Mouse (Mus musculus): ENCODE measurements around the gene Anks3. TPM values are rescaled to one million over a fixed set of nuclear protein-coding genes. Genes with fewer than 3 reads are reported as not detected.

Anks3 gene
- 17.7 and 18.0 TPM in 2 replicates for polyA plus RNA-seq (2015; fragmentation: Nextera tagmentation; extraction: Ambion mirVana)

DNA sequence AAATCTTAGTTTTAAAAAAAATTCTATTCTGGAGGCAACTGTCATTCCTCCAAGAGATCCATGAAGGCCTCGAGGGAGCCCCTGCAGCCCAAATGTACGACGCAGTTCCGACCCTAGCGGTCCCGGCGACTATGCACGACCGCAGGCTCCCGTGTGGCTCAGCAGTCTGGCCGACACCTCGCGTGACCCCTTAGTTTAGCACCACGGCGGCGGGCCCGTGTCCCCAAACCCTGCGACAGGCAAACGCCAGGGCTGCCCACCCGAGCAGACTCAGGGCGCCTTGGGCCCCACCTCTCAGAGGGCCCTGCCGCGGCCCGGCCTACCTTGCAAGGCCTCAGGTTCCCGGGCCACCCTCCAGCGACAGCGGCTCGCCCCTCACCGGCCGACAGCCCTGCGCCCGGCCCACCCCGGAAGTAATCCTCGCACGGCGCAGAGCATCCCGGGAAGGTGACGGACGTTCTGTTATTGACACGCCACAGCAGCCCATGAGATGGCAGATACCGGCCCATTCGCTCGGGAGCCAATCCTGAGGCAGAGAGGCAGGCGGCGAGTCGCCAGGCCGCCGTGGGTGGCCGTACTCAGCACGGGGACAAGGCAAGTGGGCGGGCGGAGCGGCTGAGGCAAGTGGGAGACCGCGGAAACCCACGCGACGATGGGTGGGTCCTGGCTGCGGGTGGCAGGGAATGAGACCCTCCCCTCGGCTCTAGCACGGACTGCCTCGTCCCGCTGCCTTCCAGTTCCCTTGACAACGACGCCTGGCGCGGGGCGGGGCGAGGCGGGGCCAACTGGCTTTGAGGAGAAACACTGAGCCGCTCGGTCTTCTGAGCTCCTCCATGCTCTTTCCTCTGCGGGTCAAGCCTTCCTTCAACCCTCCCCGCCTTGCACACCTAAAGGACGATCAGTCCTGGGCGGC is at the start of gene Anks3:
Anks3 (minus strand) TSS at position 409 of the 913 bp plus-strand sequence.
- no peak for TF ChIP-seq CTCF (IDR thresholded peaks at IDR 0.05; ENCODE audit: low read depth)
- Histone ChIP-seq H3K27ac (ENCODE audit: low read depth, low read length) (peak within 1 kb of the TSS; percentile 73), H3K36me3 (ENCODE audit: control insufficient read depth, insufficient read depth) (peaks cover 5% of the 10 kb centered on the region; the same call in 1 of the 2 replicates), H3K4me2 (replicated peaks; ENCODE audit: low read depth) (peak within 1 kb of the TSS; percentile 93), H3K4me1 (replicated peaks; ENCODE audit: control insufficient read depth, insufficient read depth, low read length) (no peaks in the 10 kb centered on the region), H3K27me3 (replicated peaks; ENCODE audit: control insufficient read depth, insufficient read depth, low read length) (no peaks in the 10 kb centered on the region), H3K4me3 (ENCODE audit: low read depth, low read length) (peak within 1 kb of the TSS; percentile 65), H3K9me3 (ENCODE audit: control insufficient read depth) (no peaks in the 10 kb centered on the region), H3K9ac (ENCODE audit: low read depth, low read length) (peak within 1 kb of the TSS; percentile 63)
- ATAC-seq = peak; percentile 97
- under 1% methylated on average over 75 of the region's 76 CpGs for WGBS

DNA sequence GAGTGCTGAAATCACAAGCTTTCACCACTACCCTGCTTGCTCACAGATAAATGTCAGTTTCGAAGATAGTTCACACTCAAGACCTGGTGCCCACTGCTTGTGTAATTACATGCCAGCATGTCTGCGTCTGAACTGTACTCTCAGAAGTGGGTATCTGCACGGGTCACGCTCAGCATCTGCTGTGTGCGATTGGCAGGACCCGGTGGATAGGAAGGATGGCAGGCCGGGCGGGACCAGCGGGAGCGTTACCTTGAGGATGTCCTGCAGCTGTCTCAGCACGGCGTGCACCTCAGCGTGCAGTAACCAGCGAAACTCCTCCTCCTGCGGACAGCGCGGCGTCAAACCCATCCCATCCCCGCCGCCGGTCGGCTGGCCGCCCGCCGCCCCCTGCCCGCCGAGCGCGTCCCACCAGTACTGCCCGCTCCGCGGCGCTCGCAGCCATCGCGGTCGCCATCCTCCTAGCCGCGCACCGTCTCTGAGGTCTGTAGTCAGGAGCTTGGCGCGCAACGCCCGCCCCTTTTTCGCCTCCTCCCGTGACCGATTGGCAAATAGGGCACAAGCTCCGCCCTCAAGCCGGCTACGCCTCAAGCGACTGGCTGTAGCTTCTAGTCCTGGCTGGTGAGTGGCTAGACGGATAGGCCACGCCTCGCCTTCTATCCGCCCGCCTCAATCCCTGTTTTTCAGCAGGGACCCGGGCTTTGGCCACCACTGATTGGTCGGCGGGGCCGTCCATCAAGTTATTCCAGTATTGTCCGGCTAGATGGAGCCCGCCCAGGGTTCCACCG is 49.2 kb upstream of the Anks3 start, which contains the start of gene Rogdi:
Rogdi (minus strand) TSS at position 500 of the 785 bp plus-strand sequence.
- Histone ChIP-seq H3K36me3 (ENCODE audit: control insufficient read depth, insufficient read depth) (peaks cover 52% of the 10 kb centered on the region), H3K4me2 (replicated peaks; ENCODE audit: low read depth) (peak within 1 kb of the TSS; percentile 82), H3K27ac (ENCODE audit: low read depth, low read length) (peak within 1 kb of the TSS; percentile 64), H3K9ac (ENCODE audit: low read depth, low read length) (peak within 1 kb of the TSS; percentile 58), H3K4me3 (ENCODE audit: low read depth, low read length) (peak within 1 kb of the TSS; percentile 53), H3K27me3 (replicated peaks; ENCODE audit: control insufficient read depth, insufficient read depth, low read length) (no peaks in the 10 kb centered on the region), H3K9me3 (ENCODE audit: control insufficient read depth) (no peaks in the 10 kb centered on the region), H3K4me1 (replicated peaks; ENCODE audit: control insufficient read depth, insufficient read depth, low read length) (no peaks in the 10 kb centered on the region)
- under 1% methylated on average over 62 of the region's 63 CpGs for WGBS
- ATAC-seq = peak; percentile 97
- peak; percentile 55 for TF ChIP-seq CTCF (IDR thresholded peaks at IDR 0.05; ENCODE audit: low read depth)

DNA sequence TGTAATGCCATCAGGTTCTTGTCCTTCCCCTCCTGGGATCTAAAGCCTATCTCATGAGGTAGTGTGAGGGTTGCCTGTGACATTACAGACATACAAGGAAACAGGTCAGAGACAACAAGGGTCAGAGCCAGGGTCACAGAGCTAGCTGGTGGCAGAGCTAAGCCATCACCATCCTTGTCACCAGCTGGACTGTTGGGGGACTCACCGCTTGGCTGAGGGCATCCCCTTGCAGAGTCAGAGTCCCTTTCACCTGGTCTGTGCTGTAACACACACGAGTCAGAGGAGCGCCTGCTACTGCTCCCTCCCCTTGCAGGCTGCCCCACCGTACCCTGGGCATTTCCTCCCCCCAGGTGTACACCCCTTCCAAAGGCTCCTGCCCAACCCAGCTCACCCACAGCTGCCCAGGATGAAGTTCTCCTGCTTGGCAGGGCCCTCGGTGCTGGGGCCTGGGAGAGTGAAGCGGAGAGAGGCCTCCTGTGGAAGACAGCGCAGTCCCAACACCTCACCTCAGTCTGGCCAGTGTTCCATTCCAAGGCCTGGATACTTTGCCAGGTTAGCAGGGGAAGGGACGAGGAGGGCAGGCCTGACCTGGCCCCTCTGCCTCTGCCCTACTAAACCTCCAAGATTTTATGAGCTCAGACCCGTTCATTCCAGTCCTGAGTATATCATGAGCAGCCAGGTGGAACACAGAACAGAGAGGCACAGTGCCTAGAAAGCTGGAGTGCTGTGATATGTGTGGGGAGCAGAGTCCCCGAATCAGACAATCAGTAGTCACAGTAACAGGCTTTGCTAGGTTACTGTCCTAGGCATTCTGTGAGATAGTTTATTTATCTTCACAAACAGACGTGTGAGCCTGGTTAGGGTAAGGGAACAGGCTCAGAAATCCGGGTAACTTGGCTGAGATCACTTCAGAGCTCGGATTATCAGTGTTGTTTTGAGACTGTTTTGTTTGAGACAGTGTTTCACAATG is 48.3 kb upstream of the Anks3 start:
- H3K4me1 ChIP-seq (replicated peaks; ENCODE audit: control insufficient read depth, insufficient read depth, low read length) = no peaks in the 10 kb centered on the region
- no peak for ATAC-seq
- peak overlapping the region; percentile 82 for H3K4me2 ChIP-seq (replicated peaks; ENCODE audit: low read depth)
- peak overlapping the region; percentile 64 for H3K27ac ChIP-seq (ENCODE audit: low read depth, low read length)
- H3K9ac ChIP-seq (ENCODE audit: low read depth, low read length) = no peak overlapping the region
- peaks cover 43% of the 10 kb centered on the region for H3K36me3 ChIP-seq (ENCODE audit: control insufficient read depth, insufficient read depth)
- TF ChIP-seq CTCF (IDR thresholded peaks at IDR 0.05; ENCODE audit: low read depth) = no peak
- 39% methylated on average over 13 of the region's 13 CpGs for WGBS
- peak overlapping the region; percentile 53 for H3K4me3 ChIP-seq (ENCODE audit: low read depth, low read length)
- no peaks in the 10 kb centered on the region for H3K9me3 ChIP-seq (ENCODE audit: control insufficient read depth)
- H3K27me3 ChIP-seq (replicated peaks; ENCODE audit: control insufficient read depth, insufficient read depth, low read length) = no peaks in the 10 kb centered on the region

DNA sequence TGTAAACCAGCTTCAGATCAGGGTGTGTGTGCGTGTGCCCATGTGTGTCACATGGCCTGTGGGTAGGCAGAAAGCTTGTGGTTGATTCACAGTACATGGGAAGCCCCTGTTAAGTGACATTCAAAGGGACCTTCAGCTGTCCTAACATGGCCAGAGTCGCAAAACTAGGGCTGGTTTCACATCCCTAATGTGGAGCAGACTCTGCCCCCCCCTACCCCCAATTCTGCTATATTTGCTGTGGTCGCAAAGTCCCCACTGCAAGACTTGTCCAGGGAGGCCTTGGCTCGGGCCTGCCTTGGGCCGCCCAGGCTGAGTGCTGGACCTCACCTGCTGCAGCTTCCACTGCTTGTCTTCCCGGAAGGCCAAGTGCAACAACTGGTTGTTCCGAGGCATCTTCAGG is 47.3 kb upstream of the Anks3 start:
- Histone ChIP-seq H3K36me3 (ENCODE audit: control insufficient read depth, insufficient read depth) (peaks cover 32% of the 10 kb centered on the region), H3K4me1 (replicated peaks; ENCODE audit: control insufficient read depth, insufficient read depth, low read length) (no peaks in the 10 kb centered on the region), H3K9ac (ENCODE audit: low read depth, low read length) (no peak overlapping the region), H3K27ac (ENCODE audit: low read depth, low read length) (no peak overlapping the region), H3K9me3 (ENCODE audit: control insufficient read depth) (no peaks in the 10 kb centered on the region), H3K4me2 (replicated peaks; ENCODE audit: low read depth) (no peak overlapping the region), H3K27me3 (replicated peaks; ENCODE audit: control insufficient read depth, insufficient read depth, low read length) (no peaks in the 10 kb centered on the region), H3K4me3 (ENCODE audit: low read depth, low read length) (no peak overlapping the region)
- WGBS = 85% methylated on average over 7 of the region's 7 CpGs
- no peak for ATAC-seq
- TF ChIP-seq CTCF (IDR thresholded peaks at IDR 0.05; ENCODE audit: low read depth) = no peak

DNA sequence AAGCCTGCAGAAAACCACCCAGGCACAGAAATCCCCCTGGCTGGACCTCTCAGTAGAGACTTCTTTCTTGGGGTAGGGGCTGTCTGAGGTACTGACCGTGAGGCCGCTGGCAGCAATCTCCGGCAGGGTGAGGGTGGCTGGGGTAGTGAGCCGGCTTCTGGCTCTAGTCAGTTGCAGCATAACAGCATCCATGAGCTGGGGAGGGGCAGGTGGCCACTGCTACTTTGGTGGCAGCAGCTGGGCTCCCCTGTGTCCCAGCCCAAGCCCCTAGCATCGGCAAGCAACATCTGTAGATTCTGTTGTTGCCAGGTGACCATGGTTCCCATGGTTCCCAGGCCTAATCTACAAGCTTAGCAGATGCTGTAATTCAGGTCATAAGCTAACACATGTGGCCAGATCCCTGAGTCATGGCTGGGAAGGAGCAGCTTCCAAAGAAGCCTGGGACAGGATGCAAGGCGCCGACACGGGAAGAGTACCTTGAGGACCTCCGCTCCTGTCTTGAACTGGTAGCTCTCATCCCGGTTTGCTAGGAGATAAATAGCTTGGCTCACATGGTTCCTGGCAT is 46.4 kb upstream of the Anks3 start:
- no peak overlapping the region for H3K4me3 ChIP-seq (ENCODE audit: low read depth, low read length)
- no peaks in the 10 kb centered on the region for H3K9me3 ChIP-seq (ENCODE audit: control insufficient read depth)
- no peak overlapping the region for H3K27ac ChIP-seq (ENCODE audit: low read depth, low read length)
- no peak overlapping the region for H3K9ac ChIP-seq (ENCODE audit: low read depth, low read length)
- H3K4me2 ChIP-seq (replicated peaks; ENCODE audit: low read depth) = no peak overlapping the region
- ATAC-seq = no peak
- WGBS = 82% methylated on average over 10 of the region's 10 CpGs
- TF ChIP-seq CTCF (IDR thresholded peaks at IDR 0.05; ENCODE audit: low read depth) = no peak
- H3K36me3 ChIP-seq (ENCODE audit: control insufficient read depth, insufficient read depth) = peaks cover 24% of the 10 kb centered on the region
- H3K27me3 ChIP-seq (replicated peaks; ENCODE audit: control insufficient read depth, insufficient read depth, low read length) = no peaks in the 10 kb centered on the region
- no peaks in the 10 kb centered on the region for H3K4me1 ChIP-seq (replicated peaks; ENCODE audit: control insufficient read depth, insufficient read depth, low read length)
